Mouse (Mus musculus) thymus, adult 2 months (tissue): ENCODE results near the gene Usp18. TPM values are rescaled to one million over a fixed set of nuclear protein-coding genes. Genes with fewer than 3 reads are reported as not detected.

Experiments used
- DNase-seq: peaks from one replicate; pipeline ENCODE4 v3.0.0; 2021
- H3K27ac ChIP-seq: fragments of 200-500 bp; 2 replicates; pipeline ENCODE4 v1.5.1; 2012; ENCODE audit warnings: low read length, control low read depth; ENCODE audit not compliant: control insufficient read depth, insufficient read depth
- H3K27me3 ChIP-seq: fragments of 200-500 bp; 2 replicates; pipeline ENCODE4 v1.6.1; 2012; ENCODE audit warnings: mild to moderate bottlenecking, low read length, moderate library complexity, mixed read lengths; ENCODE audit not compliant: control insufficient read depth, insufficient read depth
- H3K36me3 ChIP-seq: fragments of 200-500 bp; 2 replicates; pipeline ENCODE4 v1.6.1; 2012; ENCODE audit warnings: mild to moderate bottlenecking, low read length, moderate library complexity; ENCODE audit not compliant: control insufficient read depth, insufficient read depth
- H3K4me1 ChIP-seq: fragments of 200-500 bp; replicated peaks from 2 replicates; pipeline ENCODE4 v1.6.1; 2012; ENCODE audit warnings: low read length; ENCODE audit not compliant: control insufficient read depth, insufficient read depth
- H3K4me3 ChIP-seq: fragments of 200-500 bp; 2 replicates; pipeline ENCODE4 v1.5.1; 2012; ENCODE audit warnings: mild to moderate bottlenecking, low read length, control low read depth, moderate library complexity; ENCODE audit not compliant: control insufficient read depth, insufficient read depth
- CTCF ChIP-seq: fragments of 200-500 bp; IDR thresholded peaks from 2 replicates; pipeline ENCODE4 v1.5.1; 2012; ENCODE audit warnings: mild to moderate bottlenecking, control low read depth, low read length, moderate library complexity, borderline replicate concordance; ENCODE audit not compliant: control insufficient read depth, poor library complexity, insufficient read depth; ENCODE audit errors: extremely low read depth
- POLR2A ChIP-seq: fragments of 200-500 bp; IDR thresholded peaks from 2 replicates; pipeline ENCODE4 v1.6.1; 2012; ENCODE audit warnings: mild to moderate bottlenecking, low read length, control low read depth, moderate library complexity; ENCODE audit not compliant: control insufficient read depth, poor library complexity, insufficient read depth; ENCODE audit errors: extremely low read depth
- WGBS: fragments of 180-500 bp; shearing (Covaris S2); methylation state at CpG from one replicate; pipeline ENCODE4 v1.1.7; 2018; 5-methylcytosine and 5-hydroxymethylcytosine counted together
- polyA plus RNA-seq: library from polyadenylated mRNA; depleted of rRNA; stranded (reverse); fragments of >200 nt; gene quantifications from 2 replicates; pipeline ENCODE4 v1.2.3, GENCODE M21; 2012

Gene Usp18
- polyA plus RNA-seq, 1 experiment, result 43.4 TPM

DNA sequence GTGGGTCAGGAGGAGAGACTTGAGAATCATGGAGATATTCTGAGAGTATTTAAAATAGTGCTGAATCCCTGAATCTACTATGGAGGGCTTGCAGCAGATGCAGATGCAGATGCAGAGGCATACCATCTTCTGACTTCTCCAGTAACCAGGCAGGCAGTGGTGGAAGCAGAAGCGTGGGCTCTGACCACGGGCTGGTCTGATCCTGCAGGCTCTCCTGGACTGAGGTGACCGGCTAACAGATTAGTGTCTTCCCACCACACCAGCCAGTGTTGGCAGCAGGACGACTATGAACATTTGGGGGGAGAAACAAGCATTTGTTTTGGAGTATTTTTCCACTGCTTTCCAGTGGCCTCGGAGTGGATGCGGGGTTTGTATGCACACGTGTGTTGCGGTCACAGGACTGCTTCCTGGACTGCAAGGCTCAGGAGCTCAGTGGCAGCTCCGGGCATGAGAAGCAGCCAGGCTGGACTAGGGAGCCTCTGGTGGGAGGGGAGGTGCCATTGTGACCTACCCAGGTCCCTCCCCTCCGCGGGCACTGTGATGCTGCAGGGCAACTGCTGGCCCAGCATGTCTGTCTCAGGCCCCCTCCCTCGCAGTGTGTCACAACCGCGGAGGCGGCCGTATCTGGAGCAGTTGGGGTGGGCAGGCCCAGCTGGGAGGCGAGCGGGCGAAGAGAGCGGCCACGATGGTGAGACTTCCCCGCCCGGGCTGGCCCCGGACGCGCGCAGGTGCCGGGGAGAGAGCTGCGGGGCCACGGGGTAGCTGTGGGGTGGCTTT lies 35.4 kb upstream of the Usp18 start, which contains the start of gene Tuba8:
Gene Tuba8 (plus strand): TSS at position 548 of the 777 bp plus-strand sequence.
- no peak for TF ChIP-seq POLR2A
- TF ChIP-seq CTCF, result no peak
- WGBS, result 5% methylated on average over 30 of the region's 30 CpGs
- Histone ChIP-seq H3K4me1 (peaks cover 46% of the 10 kb centered on the region), H3K36me3 (no peaks in the 10 kb centered on the region), H3K27ac (no peak within 1 kb of the TSS), H3K4me3 (peak within 1 kb of the TSS; percentile 52), H3K27me3 (no peaks in the 10 kb centered on the region; the same call in 1 of the 2 replicates)
- DNase-seq, result peak; percentile 49

DNA sequence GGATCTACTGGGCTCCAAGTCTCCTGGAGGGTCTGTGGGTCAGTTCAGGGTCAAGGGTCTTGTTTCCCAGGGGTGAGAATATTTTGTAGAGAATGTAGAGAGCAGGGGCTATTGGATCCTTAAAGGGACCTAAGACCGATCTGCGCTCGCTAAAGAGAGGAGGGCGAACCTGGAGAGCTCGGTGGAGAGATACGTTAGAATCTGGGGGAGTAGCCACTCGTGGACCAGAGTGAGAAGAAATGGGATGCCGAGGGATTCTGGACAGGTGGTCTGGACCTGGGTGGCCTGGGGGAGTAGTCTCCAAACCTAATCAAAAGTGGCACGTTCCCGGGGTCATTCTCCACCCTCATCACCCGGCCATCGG lies 34.8 kb upstream of the Usp18 start:
- no peak overlapping the region for H3K27ac ChIP-seq
- peak overlapping the region; percentile 52 for H3K4me3 ChIP-seq
- WGBS, result 3% methylated on average over 12 of the region's 12 CpGs
- no peaks in the 10 kb centered on the region; the same call in 1 of the 2 replicates for H3K27me3 ChIP-seq
- no peaks in the 10 kb centered on the region for H3K36me3 ChIP-seq
- TF ChIP-seq CTCF (no peak), POLR2A (no peak)
- DNase-seq, result no peak
- peaks cover 52% of the 10 kb centered on the region for H3K4me1 ChIP-seq

DNA sequence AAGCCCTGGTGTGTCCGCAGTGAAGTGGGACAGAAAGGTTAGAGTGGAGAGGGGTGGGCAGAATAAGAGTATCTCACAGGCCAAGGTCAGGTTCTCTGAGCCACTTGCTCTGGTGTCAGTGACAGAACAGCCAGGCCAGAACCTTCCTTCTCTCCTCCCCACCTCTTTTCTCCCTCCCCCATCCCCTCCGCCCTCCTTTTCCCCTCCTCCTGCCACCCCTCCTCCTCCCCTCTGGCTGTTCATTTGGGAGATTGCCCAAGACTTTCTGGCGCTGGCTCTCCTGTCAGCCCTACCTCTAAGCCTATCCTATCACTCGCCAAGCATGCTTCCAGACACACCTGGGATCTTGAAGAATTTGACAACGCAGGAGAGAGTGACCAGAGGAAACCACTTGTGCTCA lies 34.0 kb upstream of the Usp18 start:
- no peak overlapping the region for H3K27ac ChIP-seq
- TF ChIP-seq POLR2A, result no peak
- no peak for TF ChIP-seq CTCF
- DNase-seq, result no peak

DNA sequence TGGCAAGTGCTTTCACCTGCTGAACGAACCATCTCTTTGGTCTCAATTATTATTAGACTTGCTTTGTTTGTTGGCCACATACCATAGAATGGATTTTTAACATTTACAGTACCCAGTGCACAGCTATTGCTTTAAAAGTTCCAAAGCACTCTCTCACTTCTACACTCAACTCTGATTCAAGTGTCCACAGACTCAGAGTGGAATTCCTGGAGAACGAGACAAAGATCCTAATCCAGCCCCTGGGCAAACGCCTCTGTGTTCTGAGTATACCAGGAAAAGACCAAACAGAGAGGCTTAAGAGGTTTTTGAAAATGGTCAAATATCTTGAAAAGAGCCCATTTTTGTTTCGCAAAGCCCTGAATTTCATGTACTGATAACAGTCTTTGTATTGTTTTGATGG lies 32.7 kb upstream of the Usp18 start:
- Histone ChIP-seq H3K36me3 (no peaks in the 10 kb centered on the region), H3K27me3 (no peaks in the 10 kb centered on the region; the same call in 1 of the 2 replicates), H3K4me1 (peaks cover 58% of the 10 kb centered on the region), H3K4me3 (no peak overlapping the region), H3K27ac (no peak overlapping the region)
- WGBS, result 96% methylated on average over 4 of the region's 4 CpGs
- TF ChIP-seq CTCF (no peak), POLR2A (no peak)
- no peak for DNase-seq

More for the DNA sequence above, 34.0 kb upstream of the Usp18 start:
- 56% methylated on average over 5 of the region's 5 CpGs for WGBS
- Histone ChIP-seq H3K4me1 (peaks cover 51% of the 10 kb centered on the region), H3K36me3 (no peaks in the 10 kb centered on the region), H3K4me3 (peak overlapping the region; percentile 52; the same call in 1 of the 2 replicates), H3K27me3 (no peaks in the 10 kb centered on the region; the same call in 1 of the 2 replicates)

DNA sequence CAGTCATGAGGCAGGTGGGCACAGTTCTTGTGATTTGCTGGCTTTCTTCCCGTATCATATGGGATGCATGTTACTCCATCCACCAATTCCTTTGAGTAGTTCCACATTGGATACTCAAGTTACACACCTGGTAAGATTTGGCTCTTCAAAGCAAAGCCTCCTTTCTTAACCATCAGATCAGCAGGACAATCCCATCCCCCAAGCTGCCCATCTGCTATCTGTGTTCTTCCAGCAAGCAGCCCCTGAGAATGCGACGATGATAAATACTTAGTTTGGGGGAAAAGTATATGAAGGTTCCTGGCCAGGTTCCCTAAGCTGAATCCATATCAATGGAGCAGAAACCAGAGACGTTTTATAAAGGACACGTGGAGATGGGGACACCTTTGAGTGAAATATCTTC lies 31.5 kb upstream of the Usp18 start:
- Histone ChIP-seq H3K4me3 (no peak overlapping the region), H3K36me3 (no peaks in the 10 kb centered on the region), H3K27me3 (no peaks in the 10 kb centered on the region; the same call in 1 of the 2 replicates), H3K4me1 (peaks cover 66% of the 10 kb centered on the region), H3K27ac (no peak overlapping the region)
- TF ChIP-seq CTCF (no peak), POLR2A (no peak)
- WGBS, result 46% methylated on average over 5 of the region's 5 CpGs
- no peak for DNase-seq

DNA sequence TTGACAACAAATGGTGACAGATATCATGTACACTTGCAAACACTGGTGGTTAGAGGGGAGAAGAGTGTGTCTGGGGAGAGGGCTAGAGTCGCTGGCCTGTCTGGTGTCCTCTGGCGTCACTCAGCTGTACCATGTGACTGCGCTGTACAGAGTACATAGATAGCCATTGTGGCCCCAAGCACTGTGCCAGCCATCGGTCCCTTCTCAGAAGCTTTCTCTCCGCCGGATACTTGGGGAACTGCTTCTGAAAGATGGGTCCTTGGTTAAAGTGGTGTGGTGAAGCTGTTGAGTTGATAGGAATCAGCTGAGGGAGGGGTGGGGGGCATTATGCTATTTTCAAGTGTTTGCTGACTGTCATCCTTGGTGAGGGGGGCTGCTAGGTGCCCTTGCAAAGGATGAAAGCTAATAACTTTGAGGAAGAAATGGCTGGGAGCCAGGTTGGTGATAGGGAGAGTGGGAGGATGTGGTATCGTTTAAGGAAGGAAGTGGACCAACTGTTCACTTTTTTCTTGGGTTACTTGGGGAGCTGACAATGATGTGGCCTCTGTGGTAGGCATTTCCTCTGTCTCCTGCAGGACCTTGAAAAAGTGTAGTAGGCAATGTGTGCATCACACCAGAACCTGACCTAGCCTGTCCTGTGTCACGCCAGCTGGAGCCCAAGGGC lies 30.9 kb upstream of the Usp18 start:
- 15% methylated on average over 8 of the region's 8 CpGs for WGBS
- no peak overlapping the region for H3K27ac ChIP-seq
- no peak overlapping the region for H3K4me3 ChIP-seq
- DNase-seq, result no peak
- H3K27me3 ChIP-seq, result no peaks in the 10 kb centered on the region; the same call in 1 of the 2 replicates
- TF ChIP-seq POLR2A (no peak), CTCF (no peak)
- H3K4me1 ChIP-seq, result peaks cover 66% of the 10 kb centered on the region
- no peaks in the 10 kb centered on the region for H3K36me3 ChIP-seq
